Mouse (Mus musculus): ENCODE measurements around the gene Dmc1.

Dmc1 gene

GRCm38 (mm10) chr15:79604990-79605665 is at the start of gene Dmc1:
TSS of gene Dmc1 (minus strand) at chr15:79605109.
- no peak for DNase-seq

- DNase-seq: no peak
Measured at GRCm38 (mm10) chr15:79651481-79651880, 46.6 kb upstream of the Dmc1 start.

GRCm38 (mm10) chr15:79650569-79650968 is 45.7 kb upstream of the Dmc1 start:
- no peak for DNase-seq

- DNase-seq: no peak
Measured at GRCm38 (mm10) chr15:79648130-79648529, 43.2 kb upstream of the Dmc1 start.

- no peak for DNase-seq
Measured at GRCm38 (mm10) chr15:79645483-79645882, 40.6 kb upstream of the Dmc1 start.

DNA sequence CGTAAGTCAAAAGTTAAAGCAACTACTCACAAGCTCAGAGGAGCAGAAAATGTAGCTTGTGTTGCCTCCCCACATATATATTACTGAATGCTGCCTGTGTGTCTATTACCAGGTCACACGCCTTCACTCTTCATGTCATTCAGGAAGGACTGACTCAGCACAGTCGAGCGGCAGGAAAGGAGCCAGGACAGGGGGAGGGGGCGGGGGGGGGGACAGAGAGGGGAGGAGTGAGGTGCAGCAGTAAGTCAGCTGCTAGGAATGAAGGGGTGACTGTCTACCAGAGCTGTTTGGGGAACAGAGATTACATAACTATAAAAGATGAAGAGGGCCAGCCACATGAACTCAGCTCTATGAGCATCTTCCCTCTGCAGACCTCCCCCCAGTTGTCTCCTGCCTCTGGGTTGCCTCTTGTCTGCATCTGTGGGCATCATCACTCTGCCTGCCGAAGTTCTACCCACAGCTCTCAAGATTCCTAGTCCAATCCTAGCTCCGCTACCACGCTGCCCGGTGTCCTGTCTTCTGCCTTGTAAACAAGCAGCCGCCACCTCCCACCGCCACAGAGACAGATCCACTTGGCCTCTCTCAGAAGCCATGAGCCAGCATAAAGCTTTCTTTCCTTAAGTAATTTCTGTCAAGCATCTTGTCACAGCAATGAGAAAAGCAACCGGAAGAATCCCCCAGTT is 36.4 kb upstream of the Dmc1 start:
- peak; percentile 28 for DNase-seq

DNA sequence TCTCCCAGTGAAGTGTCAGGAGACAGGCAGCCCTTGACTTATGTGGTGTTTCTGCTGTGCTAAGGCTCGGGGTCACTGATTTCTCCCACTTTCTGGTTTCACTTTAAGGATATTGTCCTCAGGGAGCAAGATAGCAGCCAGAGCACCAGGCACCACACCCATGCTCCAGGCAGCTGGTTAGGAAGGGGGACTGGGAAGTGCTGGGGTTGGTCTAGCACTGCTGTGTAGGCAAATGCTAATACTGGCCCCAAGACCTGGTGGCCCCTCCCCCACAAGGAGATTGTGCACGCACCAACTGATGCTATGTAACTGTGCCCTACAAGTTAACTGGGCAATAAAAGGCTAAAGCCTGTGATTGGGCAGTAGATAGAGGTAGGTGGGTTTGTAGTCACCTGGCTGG is 25.6 kb upstream of the Dmc1 start:
- DNase-seq: no peak

GRCm38 (mm10) chr15:79619770-79620414 is 15.0 kb upstream of the Dmc1 start:
- no peak for DNase-seq

DNA sequence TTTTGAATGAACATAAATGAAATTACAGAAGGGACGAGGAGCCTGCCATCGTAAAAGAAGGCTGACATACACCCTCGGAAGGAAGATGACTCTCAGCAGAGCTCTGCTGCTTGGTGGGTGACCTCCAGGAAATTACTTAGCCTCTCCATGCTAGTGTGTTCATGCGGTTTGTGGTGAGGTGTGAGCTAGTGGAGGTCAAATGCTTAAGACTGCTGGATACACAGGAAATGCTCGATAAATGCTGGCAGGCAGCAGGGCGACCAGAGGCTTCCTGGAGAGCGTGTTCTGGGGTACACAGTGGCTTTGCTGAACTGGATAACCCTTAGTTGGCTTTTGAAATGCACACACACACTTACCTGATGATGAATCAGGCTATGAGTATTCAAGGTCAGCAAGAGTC is 13.5 kb upstream of the Dmc1 start:
- no peak for DNase-seq

GRCm38 (mm10) chr15:79617135-79617534 is 12.2 kb upstream of the Dmc1 start:
- DNase-seq: no peak

DNA sequence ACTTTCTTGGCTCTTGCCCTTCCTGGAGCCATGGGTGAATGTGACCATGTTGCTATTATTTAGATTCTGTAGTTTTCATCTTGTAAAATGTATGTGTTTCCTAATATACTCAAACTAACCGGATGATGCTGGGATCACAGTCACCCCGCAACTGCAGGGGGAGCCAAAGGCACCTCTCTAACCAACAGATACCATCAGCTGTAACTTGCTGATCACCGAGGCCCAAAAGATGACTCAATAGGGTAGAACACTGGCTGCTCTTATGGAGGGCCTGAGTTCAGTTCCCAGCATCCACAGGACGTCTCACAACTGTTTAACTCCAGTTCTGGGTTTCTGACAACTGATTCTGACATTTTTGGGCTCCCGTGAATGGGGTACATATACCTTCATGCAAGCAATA is 11.8 kb upstream of the Dmc1 start:
- no peak for DNase-seq

DNA sequence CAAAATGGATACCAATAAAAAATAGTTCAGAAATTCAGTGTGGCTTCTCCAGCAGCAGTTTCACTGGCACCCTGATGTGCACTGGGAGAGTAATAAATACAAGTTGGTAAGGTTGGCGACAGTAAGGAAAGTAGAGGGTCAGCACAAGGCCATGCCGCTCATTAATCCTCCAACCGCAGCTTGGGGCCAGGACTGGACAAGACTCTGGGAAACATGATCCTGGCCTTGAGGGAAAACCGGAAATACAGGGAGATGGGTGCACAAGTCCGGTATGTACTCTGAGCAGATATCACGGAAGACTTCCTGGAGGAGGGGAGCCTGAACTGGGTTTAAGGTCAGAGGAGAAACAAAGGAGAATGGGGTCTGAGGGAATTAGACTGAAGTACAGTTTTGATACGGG is 10.6 kb upstream of the Dmc1 start:
- DNase-seq: no peak

DNA sequence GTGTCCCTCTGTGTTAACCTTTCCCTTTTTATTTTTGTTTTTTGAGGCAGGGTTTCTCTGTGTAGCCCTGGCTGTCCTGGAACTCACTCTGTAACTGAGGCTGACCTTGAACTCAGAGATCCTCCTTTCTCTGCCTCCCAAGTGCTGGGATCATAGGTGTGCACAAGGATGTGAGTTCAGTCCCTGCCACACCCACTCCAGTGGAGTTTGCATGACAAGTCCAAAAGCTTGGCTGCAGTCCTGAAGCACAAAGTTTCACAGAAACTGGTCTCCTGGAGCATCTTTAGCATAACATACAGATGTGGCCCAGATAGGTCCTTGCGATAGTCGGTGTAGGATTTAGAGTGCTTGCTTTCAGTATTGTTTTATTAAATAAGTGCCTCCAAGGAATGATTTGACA is 4.3 kb upstream of the Dmc1 start:
- no peak for DNase-seq

- peak; percentile 14 for DNase-seq
Measured at GRCm38 (mm10) chr15:79608214-79608613, 3.3 kb upstream of the Dmc1 start.

DNA sequence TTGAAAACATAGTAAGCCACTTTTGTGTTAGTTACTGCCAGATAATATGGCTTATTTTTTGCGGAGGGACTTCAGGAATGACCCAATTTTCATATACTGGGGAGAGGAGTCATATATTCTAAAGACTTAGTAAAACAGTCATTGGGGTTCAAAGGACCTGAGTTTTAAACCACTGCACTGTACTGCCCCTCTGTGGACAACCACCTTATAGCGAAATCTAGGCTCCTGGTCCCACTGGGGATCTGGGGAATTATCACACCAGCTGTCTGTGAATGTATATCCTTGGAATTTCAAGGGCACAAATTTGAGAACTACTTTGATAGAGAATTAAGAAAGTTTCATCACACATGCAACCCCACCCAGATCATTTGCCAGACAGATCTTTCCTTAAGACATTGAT is 2.8 kb upstream of the Dmc1 start:
- no peak for DNase-seq

DNA sequence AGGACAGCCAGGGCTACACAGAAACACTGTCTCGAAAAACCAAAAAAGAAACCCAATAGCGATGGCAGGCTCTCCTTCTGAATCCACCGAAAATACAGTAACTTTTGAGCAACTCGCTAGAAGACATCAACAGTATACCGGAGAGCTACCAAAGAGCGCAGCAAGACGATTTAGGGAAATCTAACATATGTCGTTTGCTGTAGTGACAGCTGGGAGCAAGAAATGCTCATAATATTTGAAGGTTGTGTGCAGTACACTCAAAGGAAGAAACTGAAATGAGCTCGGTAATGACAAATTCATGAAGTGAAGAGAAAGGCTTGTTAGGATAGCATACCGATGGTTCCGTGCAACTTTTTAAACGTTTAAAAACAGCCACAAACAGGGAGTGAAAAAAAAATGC is 1.3 kb upstream of the Dmc1 start:
- no peak for DNase-seq

DNA sequence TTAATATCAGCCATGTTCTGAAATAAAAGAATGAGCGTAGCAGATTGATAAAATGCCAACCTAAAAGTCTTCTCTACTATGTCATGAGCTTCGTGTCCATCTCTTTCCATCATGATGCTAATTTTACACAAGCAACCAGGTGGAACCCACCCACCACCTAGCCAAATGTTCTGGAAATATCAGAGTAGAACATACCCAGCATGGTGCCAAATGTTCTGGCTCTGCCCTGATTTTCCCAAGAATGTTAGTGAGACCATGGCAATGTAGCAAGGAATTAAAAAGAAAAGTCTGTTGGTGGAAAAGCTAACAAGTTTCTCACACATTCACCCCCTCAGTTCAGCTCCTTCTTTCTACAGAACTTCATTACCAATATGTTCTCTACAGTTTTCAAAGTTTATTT is 4.7 kb downstream of the Dmc1 start:
- peak; percentile 38 for DNase-seq

DNA sequence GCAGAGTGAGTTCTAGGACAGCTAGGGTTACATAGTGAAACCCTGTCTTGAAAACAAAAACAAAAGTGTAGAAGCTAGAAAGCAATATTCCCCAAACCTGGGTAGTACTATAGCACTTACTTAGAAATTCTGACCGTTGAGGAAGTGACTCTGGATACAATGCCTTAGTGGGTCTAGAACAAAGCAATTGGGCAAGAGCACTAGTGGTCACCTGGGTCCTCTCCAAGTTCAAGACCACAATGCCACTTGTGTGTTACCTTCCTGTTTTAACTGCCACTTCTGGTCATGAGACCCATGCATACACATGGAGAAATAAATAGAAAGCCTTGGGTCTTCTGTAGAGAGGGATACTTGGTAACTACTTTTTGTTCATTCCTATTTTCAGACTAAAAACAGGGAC is 6.2 kb downstream of the Dmc1 start:
- no peak for DNase-seq

DNA sequence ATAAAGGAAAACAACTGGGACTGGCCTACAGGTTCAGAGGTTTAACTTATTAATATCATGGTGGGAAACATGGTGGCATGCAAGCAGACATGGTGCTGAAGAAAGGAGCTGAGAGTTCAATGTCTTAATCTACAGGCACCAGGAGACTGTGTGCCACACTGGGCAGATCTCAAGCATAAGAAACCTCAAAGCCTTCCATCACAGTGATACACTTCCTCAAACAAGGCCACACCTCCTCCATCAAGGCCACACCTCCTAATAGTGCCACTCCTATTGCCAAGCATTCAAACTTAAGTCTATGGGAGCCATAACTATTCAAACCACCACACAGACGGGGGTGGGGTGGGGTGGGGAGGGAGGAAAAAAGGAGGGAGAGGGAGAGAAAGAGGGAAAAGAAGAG is 23.3 kb downstream of the Dmc1 start:
- no peak for DNase-seq

- peak; percentile 17 for DNase-seq
Measured at GRCm38 (mm10) chr15:79577671-79578426, 27.1 kb downstream of the Dmc1 start.

- no peak for DNase-seq
Measured at GRCm38 (mm10) chr15:79576947-79577346, 28.0 kb downstream of the Dmc1 start.

GRCm38 (mm10) chr15:79575543-79576222 is 29.2 kb downstream of the Dmc1 start:
- no peak for DNase-seq

GRCm38 (mm10) chr15:79562417-79562816 is 42.5 kb downstream of the Dmc1 start:
- peak; percentile 41 for DNase-seq

All from right cerebral cortex, postnatal 25 days (tissue).